Mouse (Mus musculus): ENCODE measurements around the gene Olfr270. TPM values are rescaled to one million over a fixed set of nuclear protein-coding genes. Genes with fewer than 3 reads are reported as not detected.

Gene Olfr270
- not detected for total RNA-seq (2022)

DNA sequence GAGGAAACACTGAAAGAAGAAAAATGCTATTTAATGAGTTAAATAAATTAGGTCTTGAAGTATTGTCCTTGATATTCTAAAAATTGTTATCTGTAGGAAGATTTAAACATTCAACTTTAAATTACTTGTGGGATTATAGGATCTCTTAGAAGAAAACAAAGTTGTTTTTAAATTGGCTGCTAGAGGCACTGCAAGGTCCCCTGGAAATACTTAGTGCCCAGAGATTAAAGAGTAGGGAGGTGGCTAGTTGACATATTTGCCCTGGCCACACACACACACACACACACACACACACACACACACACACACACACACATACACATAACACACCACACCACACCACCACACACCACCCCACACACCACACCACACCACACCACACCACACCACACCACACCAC, at the start of gene Olfr270:
TSS of gene Olfr270 (plus strand) at position 301 of the 400 bp plus-strand sequence.
- no peak for DNase-seq

GRCm38 (mm10) chr4:52916659-52917310, 47.6 kb upstream of the Olfr270 start:
- DNase-seq = no peak

GRCm38 (mm10) chr4:52917311-52917688, 47.0 kb upstream of the Olfr270 start:
- no peak for DNase-seq

DNA sequence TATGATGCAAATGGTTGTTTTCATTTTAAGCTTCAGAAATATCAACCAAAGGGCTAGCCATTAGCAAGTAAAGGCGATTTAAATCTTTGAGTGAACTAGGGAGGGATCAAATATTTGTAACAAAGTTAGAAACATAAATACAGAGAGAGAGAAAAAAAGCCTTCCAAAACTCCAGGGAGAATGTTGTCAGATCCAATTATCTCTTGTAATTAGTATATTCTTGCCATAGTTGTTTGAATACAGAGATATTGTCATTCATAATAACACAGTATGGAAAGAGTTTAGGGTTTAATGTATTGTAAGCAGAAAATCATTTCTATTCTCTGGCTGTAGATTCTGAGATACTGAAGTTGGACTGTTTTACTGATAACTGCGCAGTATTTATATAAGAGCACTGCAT, 45.3 kb upstream of the Olfr270 start, which contains the start of gene Olfr272:
TSS of gene Olfr272 (minus strand) at position 101 of the 400 bp plus-strand sequence.
- DNase-seq = no peak

GRCm38 (mm10) chr4:52930480-52930879, 33.9 kb upstream of the Olfr270 start:
- DNase-seq = no peak

GRCm38 (mm10) chr4:52946665-52947064, 17.7 kb upstream of the Olfr270 start:
- no peak for DNase-seq

GRCm38 (mm10) chr4:52949005-52949404, 15.3 kb upstream of the Olfr270 start:
- no peak for DNase-seq

GRCm38 (mm10) chr4:52958693-52959092, 5.7 kb upstream of the Olfr270 start:
- DNase-seq = no peak

GRCm38 (mm10) chr4:52985216-52985615, 20.9 kb downstream of the Olfr270 start:
- no peak for DNase-seq

DNA sequence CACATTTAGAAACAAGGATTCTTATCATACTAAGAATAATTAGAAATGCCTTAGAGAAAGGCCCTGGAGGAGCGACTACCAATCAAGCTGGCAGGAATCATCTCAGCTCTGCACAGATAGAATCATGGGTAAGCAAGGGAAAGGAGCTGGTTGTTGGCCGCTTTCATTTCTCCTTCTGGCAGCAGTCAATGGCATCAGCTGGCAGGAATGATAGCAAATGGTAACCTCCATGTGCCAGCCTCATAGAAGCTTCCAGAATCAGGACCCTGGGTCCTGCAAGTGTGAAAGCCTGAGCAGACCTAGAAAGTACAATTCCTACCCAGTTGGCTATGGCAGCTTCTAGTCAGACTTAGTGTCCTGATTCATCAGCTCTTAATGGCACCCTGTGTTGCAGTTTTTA, 21.9 kb downstream of the Olfr270 start:
- DNase-seq = no peak

- no peak for DNase-seq
Measured at GRCm38 (mm10) chr4:52989248-52989647, 24.9 kb downstream of the Olfr270 start, which contains the start of gene Nipsnap3a. Gene Nipsnap3a, plus strand, starts transcription at chr4:52989272.

DNA sequence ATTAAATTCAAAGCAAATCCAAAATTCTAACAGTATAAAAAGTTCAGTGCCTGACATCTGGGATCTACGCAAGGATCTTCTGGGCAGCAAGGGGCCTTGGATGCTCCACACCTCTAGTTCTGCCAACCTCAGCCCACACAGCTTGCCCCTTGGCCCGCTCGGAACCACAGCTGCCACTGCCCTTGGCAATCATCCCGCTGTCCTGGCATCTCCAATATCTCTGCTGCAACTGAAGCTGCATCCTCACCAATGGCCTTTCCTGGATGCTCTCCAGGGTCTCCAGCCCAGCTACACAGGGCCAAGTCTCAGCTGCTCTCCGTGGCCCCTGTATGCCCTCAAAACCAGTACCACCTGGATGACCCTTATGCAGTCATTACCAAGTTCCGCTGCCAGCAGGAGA, 35.1 kb downstream of the Olfr270 start:
- no peak for DNase-seq

DNA sequence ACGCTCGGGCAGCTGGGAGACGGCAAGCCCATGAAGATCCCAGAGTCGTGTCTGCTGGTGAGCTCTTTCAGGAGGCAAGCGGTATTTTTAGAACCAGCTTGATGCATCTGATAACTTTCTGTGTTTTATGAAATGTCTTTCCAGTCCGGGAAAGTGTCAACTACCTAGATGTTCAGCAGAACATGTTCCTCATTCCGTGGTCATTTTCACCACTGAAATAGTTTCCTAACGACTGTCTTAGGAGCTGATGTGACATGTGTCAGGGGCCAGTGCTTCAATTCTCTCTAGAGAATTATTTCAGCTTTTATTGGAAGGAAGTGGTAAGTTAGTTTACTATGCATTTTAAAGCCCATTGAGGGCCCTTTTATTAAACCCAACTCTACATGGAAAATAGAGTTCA, 35.8 kb downstream of the Olfr270 start:
- DNase-seq = no peak

GRCm38 (mm10) chr4:53009183-53009582, 44.8 kb downstream of the Olfr270 start:
- DNase-seq = no peak

- DNase-seq = no peak
Measured at GRCm38 (mm10) chr4:53009871-53010270, 45.5 kb downstream of the Olfr270 start.

DNA sequence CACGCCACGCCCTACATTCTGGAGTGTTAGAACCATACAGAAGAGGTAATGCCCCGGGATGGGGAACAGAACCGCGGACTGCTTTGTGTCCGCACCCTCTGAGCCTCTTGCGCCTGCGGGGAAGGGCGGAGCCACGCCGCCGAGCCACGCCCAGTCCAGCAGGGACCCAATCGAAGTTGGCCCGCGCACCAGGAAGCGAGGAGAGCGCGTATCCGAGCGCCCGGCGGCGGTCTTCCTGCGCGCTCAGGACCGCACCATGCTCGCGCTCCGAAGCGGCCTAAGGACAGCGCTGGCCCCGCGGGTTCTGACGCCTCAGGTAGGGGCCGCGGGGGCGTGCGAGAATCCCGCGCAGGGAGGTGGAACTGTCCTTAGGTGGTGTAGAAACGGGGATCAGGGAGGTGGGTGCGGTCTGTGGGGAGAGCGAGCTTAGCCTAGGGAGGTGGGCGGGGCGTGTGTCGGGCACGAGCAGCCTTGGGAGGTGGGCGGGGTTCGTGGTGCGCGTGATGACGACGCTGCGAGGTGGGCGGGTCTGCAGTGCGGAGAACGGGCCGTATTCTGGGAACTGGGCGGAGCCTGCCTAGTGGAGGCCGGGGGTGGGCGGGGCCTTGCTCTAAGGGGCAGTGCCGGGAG, 47.5 kb downstream of the Olfr270 start, which contains the start of gene Nipsnap3b:
TSS of gene Nipsnap3b (plus strand) at position 149 of the 630 bp plus-strand sequence.
- peak; percentile 94 for DNase-seq

- DNase-seq = no peak
Measured at GRCm38 (mm10) chr4:53014421-53014820, 50.1 kb downstream of the Olfr270 start.

- DNase-seq = no peak
Measured at GRCm38 (mm10) chr4:53015024-53015423, 50.7 kb downstream of the Olfr270 start.

DNA sequence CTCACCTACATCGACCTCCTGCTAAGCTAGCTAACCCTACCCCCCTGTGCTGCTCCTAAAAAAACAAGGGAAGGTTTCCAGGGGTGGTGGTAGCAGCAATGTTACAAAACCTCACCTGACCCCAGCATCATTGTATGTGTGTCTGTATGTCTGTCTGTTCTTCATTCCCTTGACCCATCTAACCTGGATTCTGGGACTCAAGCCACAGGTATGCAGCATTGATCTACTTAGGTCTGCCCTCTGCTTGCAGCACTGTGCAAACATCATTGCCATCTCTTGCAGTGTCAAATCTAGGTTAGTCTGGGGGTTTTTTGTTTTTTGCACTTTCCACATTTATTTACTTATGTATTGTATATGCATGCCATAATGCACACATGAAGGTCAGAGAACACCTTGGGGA, 54.0 kb downstream of the Olfr270 start:
- no peak for DNase-seq

Other genes with a start within 250 kb of the Olfr270 start
- gene Olfr275, start 149.9 kb upstream of the Olfr270 start, total RNA-seq (2022) = not detected
- gene Olfr273, start 105.3 kb upstream of the Olfr270 start, total RNA-seq (2022) = not detected
- gene Olfr272, start 45.4 kb upstream of the Olfr270 start, total RNA-seq (2022) = not detected
- gene Nipsnap3a, start 24.7 kb downstream of the Olfr270 start, total RNA-seq (2022) = not detected
- 10 to 100 TPM; 28.6 to 54.0 (median 39.0) TPM for gene Nipsnap3b, start 47.3 kb downstream of the Olfr270 start, total RNA-seq (2022)
- gene Abca1, start 195.3 kb downstream of the Olfr270 start, total RNA-seq (2022) = 100 to 1,000 TPM; 145 to 233 (median 191) TPM

Measured in adrenal gland, adult 8-10 months (tissue).